ENCODE assay signal across 23 mouse cellular contexts in the genomic region with DNA sequence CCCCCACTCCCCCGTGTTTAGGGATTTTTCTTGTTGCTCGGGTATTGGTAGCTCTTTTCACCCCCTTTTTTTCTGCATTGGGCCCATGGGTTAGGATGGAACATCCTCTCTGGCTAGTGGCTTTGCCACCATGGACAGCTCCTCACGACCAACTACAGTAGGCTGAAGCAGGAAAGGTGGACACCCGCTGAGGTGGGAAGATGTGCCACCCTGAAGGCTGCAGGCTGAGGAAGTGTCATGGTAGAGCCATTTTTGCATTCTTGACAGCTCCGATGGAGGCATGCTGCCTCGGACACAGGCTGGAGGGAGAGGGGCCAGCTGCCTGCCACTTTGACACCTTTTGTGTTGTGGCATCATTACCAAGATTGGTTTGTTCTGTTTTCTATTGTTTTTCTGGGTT. TPM values are rescaled to one million over a fixed set of nuclear protein-coding genes. Genes with fewer than 3 reads are reported as not detected.
DNase-seq lines count a peak whose midpoint lies in the region; ATAC-seq lines count a peak whose summit lies in the region.
"Had no signal": no experiment of that assay in that cellular context is flagged by ENCODE, and none has a peak within 500 bp of the region (broad histone marks: within the 10 kb centered on the region; RNA-seq: fewer than 3 reads in every experiment).

No protein-coding gene starts in this region.

- peak; percentile 55; the same call in 1 of the 2 replicates for ATAC-seq in megakaryocyte-erythroid progenitor cell, adult 5-6 weeks (replicated peaks; ENCODE audit: low FRiP score, low TSS enrichment, poor library complexity, severe bottlenecking)
- ATAC-seq: forebrain, embryonic 16.5 days; inflammation-experienced regulatory T-cells, adult 6 months; liver, embryonic 12.5 days; liver, postnatal 0 days; midbrain, embryonic 13.5 days had no signal

- DNase-seq in adrenal gland, postnatal 10 days: peak; percentile 14
- no peak for DNase-seq in adrenal gland, postnatal 14 days
- peak; percentile 3 for DNase-seq in testis, postnatal 14 days (ENCODE audit: low spot score)
- DNase-seq in testis, postnatal 10 days (ENCODE audit: low spot score): no peak
- DNase-seq in MEL-GATA-1-ER (ENCODE audit: extremely low read depth, low read depth): peak; percentile 6
- no peak for DNase-seq in left cerebral cortex, postnatal 25 days (ENCODE audit: low spot score in 2 of 2)
- no peak for DNase-seq in cerebellum, adult 8-10 months
- DNase-seq: adrenal gland, postnatal 36 days; cerebellum, adult 18-20 months; cerebellum, postnatal 14 days; gastrocnemius, postnatal 25 days; heart, adult 18-20 months; heart, postnatal 10 days; kidney, adult 11 months; kidney, postnatal 25 days; left cerebral cortex, postnatal 4 days; liver, postnatal 0 days; lung, postnatal 10 days had no signal

- intact Hi-C loops in left cerebral cortex, postnatal 25 days (cut with DNase I): no loop called here

RNA-seq across cellular contexts. Expression of a gene that starts 8.7 kb away (rescaled TPM):
- 10 to 100 TPM; 20.5 to 21.6 TPM for total RNA-seq in adrenal gland, postnatal 10 days (2021)
- total RNA-seq in adrenal gland, postnatal 14 days (2021): 17.6 and 21.5 TPM in 2 replicates
- total RNA-seq in megakaryocyte-erythroid progenitor cell, adult 5-6 weeks (2014; fragmentation: Nextera tagmentation): 16.3 and 25.8 TPM in 2 replicates
- total RNA-seq in megakaryocyte-erythroid progenitor cell, adult 5-6 weeks (2017): 21.5 and 42.9 TPM in 2 replicates
- 10 to 100 TPM; 18.3 to 18.7 TPM for total RNA-seq in left cerebral cortex, postnatal 25 days (2021)

RNA-seq across cellular contexts. Expression of a gene that starts 47.5 kb away (rescaled TPM):
- 1 to 10 TPM; 2.4 to 3.8 TPM for total RNA-seq in adrenal gland, postnatal 10 days (2021)
- 2.0 and 2.4 TPM in 2 replicates for total RNA-seq in adrenal gland, postnatal 14 days (2021)
- total RNA-seq in megakaryocyte-erythroid progenitor cell, adult 5-6 weeks (2014; fragmentation: Nextera tagmentation): 0.59 TPM in 1 of 2 replicates, not detected in the other
- 0.61 and 1.2 TPM in 2 replicates for total RNA-seq in megakaryocyte-erythroid progenitor cell, adult 5-6 weeks (2017)
- 1 to 10 TPM; 3.1 to 4.9 TPM for total RNA-seq in left cerebral cortex, postnatal 25 days (2021)

RNA-seq across cellular contexts. Expression of a gene that starts 48.0 kb away (rescaled TPM):
- total RNA-seq in adrenal gland, postnatal 10 days (2021): 1 to 10 TPM; 3.7 to 4.3 TPM
- 2.8 and 3.9 TPM in 2 replicates for total RNA-seq in adrenal gland, postnatal 14 days (2021)
- 6.0 and 6.7 TPM in 2 replicates for total RNA-seq in megakaryocyte-erythroid progenitor cell, adult 5-6 weeks (2014; fragmentation: Nextera tagmentation)
- total RNA-seq in megakaryocyte-erythroid progenitor cell, adult 5-6 weeks (2017): 5.0 and 7.4 TPM in 2 replicates
- total RNA-seq in left cerebral cortex, postnatal 25 days (2021): 1 to 10 TPM; 4.0 to 4.3 TPM

Comparison
In these comparisons a context has a peak if more than half of its experiments do, and no peak if none do; other contexts are left out.
1. DNase-seq: peak in adrenal gland, postnatal 10 days (single experiment), testis, postnatal 14 days (single experiment) and MEL-GATA-1-ER (single experiment); none in adrenal gland, postnatal 14 days (single experiment), testis, postnatal 10 days (single experiment), left cerebral cortex, postnatal 25 days (0 of 2) and cerebellum, adult 8-10 months (single experiment).